Mouse (Mus musculus) E14TG2a.4 (cell line): Measurements from ENCODE around the gene Cox8b.

Source experiments
- H3K27me3 ChIP-seq: 2 replicates; pipeline ENCODE4 v1.6.1; 2014; ENCODE audit warnings: low read length, control low read depth; ENCODE audit not compliant: insufficient read depth
- H3K36me3 ChIP-seq: 2 replicates; pipeline ENCODE4 v1.6.1; 2014; ENCODE audit warnings: low read length, control low read depth; ENCODE audit not compliant: insufficient read depth
- H3K4me1 ChIP-seq: replicated peaks from 2 replicates; pipeline ENCODE4 v1.6.1; 2014; ENCODE audit warnings: low read depth, low read length, control low read depth
- H3K4me3 ChIP-seq: replicated peaks from 2 replicates; pipeline ENCODE4 v1.5.1; 2014; ENCODE audit warnings: mild to moderate bottlenecking, low read length
- H3K9me3 ChIP-seq: 2 replicates; pipeline ENCODE4 v1.6.1; 2014; ENCODE audit warnings: low read length, control low read depth
- CTCF ChIP-seq: conservative IDR thresholded peaks from 2 replicates; pipeline ENCODE4 v1.5.1; 2014; ENCODE audit warnings: low read length
- NANOG ChIP-seq: IDR thresholded peaks from 2 replicates; pipeline ENCODE4 v1.6.1; 2014; ENCODE audit warnings: borderline replicate concordance, low read length, mixed read lengths
- POU5F1 ChIP-seq: IDR thresholded peaks from 2 replicates; pipeline ENCODE4 v1.6.1; 2014; ENCODE audit warnings: low read length, borderline replicate concordance

Gene Cox8b

GRCm38 (mm10) chr7:140882469-140882803 is 17.8 kb downstream of the Cox8b start:
- H3K27me3 ChIP-seq, result no peaks in the 10 kb centered on the region
- H3K9me3 ChIP-seq, result no peaks in the 10 kb centered on the region
- H3K4me1 ChIP-seq, result peaks cover 46% of the 10 kb centered on the region
- peak overlapping the region; percentile 98 for H3K4me3 ChIP-seq
- TF ChIP-seq NANOG (no peak), CTCF (no peak), POU5F1 (no peak)
- peaks cover 58% of the 10 kb centered on the region for H3K36me3 ChIP-seq

GRCm38 (mm10) chr7:140881696-140882468 is 18.4 kb downstream of the Cox8b start, which contains the start of the genes Psmd13 and Sirt3:
Psmd13 (plus strand) TSS chr7:140881968.
Sirt3 (minus strand) TSS chr7:140882309.
- Histone ChIP-seq H3K4me1 (peaks cover 49% of the 10 kb centered on the region), H3K4me3 (peak within 1 kb of the TSS; percentile 98), H3K9me3 (no peaks in the 10 kb centered on the region), H3K27me3 (no peaks in the 10 kb centered on the region), H3K36me3 (peaks cover 58% of the 10 kb centered on the region)
- TF ChIP-seq POU5F1 (no peak), NANOG (no peak), CTCF (no peak)

GRCm38 (mm10) chr7:140880865-140881515 is 19.3 kb downstream of the Cox8b start:
- TF ChIP-seq NANOG, result no peak
- no peak for TF ChIP-seq POU5F1
- no peak for TF ChIP-seq CTCF
- H3K27me3 ChIP-seq, result no peaks in the 10 kb centered on the region

GRCm38 (mm10) chr7:140880419-140880818 is 19.8 kb downstream of the Cox8b start:
- Histone ChIP-seq H3K27me3 (no peaks in the 10 kb centered on the region), H3K4me1 (peaks cover 49% of the 10 kb centered on the region), H3K9me3 (no peaks in the 10 kb centered on the region), H3K36me3 (peaks cover 58% of the 10 kb centered on the region), H3K4me3 (peak overlapping the region; percentile 98; the same call in 1 of the 2 replicates)
- TF ChIP-seq POU5F1 (no peak), CTCF (no peak), NANOG (no peak)

More at GRCm38 (mm10) chr7:140880865-140881515, 19.3 kb downstream of the Cox8b start:
- H3K4me1 ChIP-seq, result peaks cover 49% of the 10 kb centered on the region
- H3K9me3 ChIP-seq, result no peaks in the 10 kb centered on the region
- H3K36me3 ChIP-seq, result peaks cover 58% of the 10 kb centered on the region
- H3K4me3 ChIP-seq, result peak overlapping the region; percentile 98

- no peaks in the 10 kb centered on the region for H3K27me3 ChIP-seq
- peaks cover 56% of the 10 kb centered on the region for H3K36me3 ChIP-seq
- TF ChIP-seq CTCF (no peak), NANOG (no peak)
- peaks cover 48% of the 10 kb centered on the region for H3K4me1 ChIP-seq
- no peak overlapping the region for H3K4me3 ChIP-seq
- H3K9me3 ChIP-seq, result no peaks in the 10 kb centered on the region
These were observed 20.9 kb downstream of the Cox8b start for GRCm38 (mm10) chr7:140879355-140879754.

GRCm38 (mm10) chr7:140877364-140877763 is 22.9 kb downstream of the Cox8b start:
- H3K36me3 ChIP-seq, result peaks cover 67% of the 10 kb centered on the region
- no peak for TF ChIP-seq POU5F1
- TF ChIP-seq CTCF, result no peak
- TF ChIP-seq NANOG, result no peak
- no peaks in the 10 kb centered on the region for H3K27me3 ChIP-seq
- peaks cover 31% of the 10 kb centered on the region for H3K4me1 ChIP-seq
- H3K9me3 ChIP-seq, result no peaks in the 10 kb centered on the region
- H3K4me3 ChIP-seq, result no peak overlapping the region

GRCm38 (mm10) chr7:140874224-140874623 is 26.0 kb downstream of the Cox8b start:
- TF ChIP-seq NANOG (no peak), CTCF (no peak), POU5F1 (no peak)
- Histone ChIP-seq H3K9me3 (no peaks in the 10 kb centered on the region), H3K4me1 (peaks cover 18% of the 10 kb centered on the region), H3K27me3 (no peaks in the 10 kb centered on the region), H3K4me3 (no peak overlapping the region), H3K36me3 (peaks cover 87% of the 10 kb centered on the region)

- Histone ChIP-seq H3K9me3 (no peaks in the 10 kb centered on the region), H3K27me3 (no peaks in the 10 kb centered on the region), H3K36me3 (peaks cover 93% of the 10 kb centered on the region), H3K4me1 (peaks cover 37% of the 10 kb centered on the region), H3K4me3 (no peak overlapping the region)
- TF ChIP-seq POU5F1 (no peak), NANOG (no peak), CTCF (no peak)
These were observed 35.5 kb downstream of the Cox8b start for GRCm38 (mm10) chr7:140864761-140865160.

- Histone ChIP-seq H3K4me3 (no peak overlapping the region), H3K27me3 (no peaks in the 10 kb centered on the region), H3K9me3 (no peaks in the 10 kb centered on the region), H3K4me1 (peaks cover 56% of the 10 kb centered on the region), H3K36me3 (peaks cover 79% of the 10 kb centered on the region)
- TF ChIP-seq NANOG (no peak), CTCF (no peak), POU5F1 (no peak)
These were observed 39.5 kb downstream of the Cox8b start for GRCm38 (mm10) chr7:140860728-140861127.
